Mouse (Mus musculus): ENCODE measurements around the gene Tas2r143. TPM values are rescaled to one million over a fixed set of nuclear protein-coding genes. Genes with fewer than 3 reads are reported as not detected.

Gene Tas2r143
- polyA plus RNA-seq, 1 experiment from 2014 or later = not detected

GRCm38 (mm10) chr6:42359364-42360147 is 40.5 kb upstream of the Tas2r143 start:
- H3K9me3 ChIP-seq = no peaks in the 10 kb centered on the region
- no peak overlapping the region for H3K27ac ChIP-seq (replicated peaks)
- ATAC-seq (ENCODE audit: low FRiP score, low read depth) = no peak
- no peak overlapping the region for H3K9ac ChIP-seq (replicated peaks)
- H3K27me3 ChIP-seq = no peaks in the 10 kb centered on the region
- no peak overlapping the region for H3K4me2 ChIP-seq (replicated peaks)
- no peak overlapping the region for H3K4me3 ChIP-seq
- peaks cover 58% of the 10 kb centered on the region for H3K36me3 ChIP-seq
- WGBS = 75% methylated on average over 9 of the region's 9 CpGs
- H3K4me1 ChIP-seq = no peaks in the 10 kb centered on the region

- no peaks in the 10 kb centered on the region for H3K4me1 ChIP-seq
- H3K4me3 ChIP-seq = no peak overlapping the region
- peaks cover 57% of the 10 kb centered on the region for H3K36me3 ChIP-seq
- 89% methylated on average over 6 of the region's 6 CpGs for WGBS
- no peaks in the 10 kb centered on the region for H3K9me3 ChIP-seq
- H3K27ac ChIP-seq (replicated peaks) = no peak overlapping the region
- H3K9ac ChIP-seq (replicated peaks) = no peak overlapping the region
- H3K27me3 ChIP-seq = no peaks in the 10 kb centered on the region
- no peak for ATAC-seq (ENCODE audit: low FRiP score, low read depth)
- H3K4me2 ChIP-seq (replicated peaks) = no peak overlapping the region
These were observed 39.7 kb upstream of the Tas2r143 start for GRCm38 (mm10) chr6:42360231-42360840.

- Histone ChIP-seq H3K36me3 (peaks cover 48% of the 10 kb centered on the region), H3K4me1 (no peaks in the 10 kb centered on the region), H3K4me3 (no peak overlapping the region), H3K9me3 (no peaks in the 10 kb centered on the region), H3K27ac (replicated peaks) (no peak overlapping the region), H3K27me3 (no peaks in the 10 kb centered on the region), H3K9ac (replicated peaks) (no peak overlapping the region), H3K4me2 (replicated peaks) (no peak overlapping the region)
- ATAC-seq (ENCODE audit: low FRiP score, low read depth) = no peak
- WGBS = 93% methylated on average over 13 of the region's 13 CpGs
These were observed 38.8 kb upstream of the Tas2r143 start for GRCm38 (mm10) chr6:42361041-42361895.

GRCm38 (mm10) chr6:42362074-42362473 is 38.0 kb upstream of the Tas2r143 start:
- ATAC-seq (ENCODE audit: low FRiP score, low read depth) = no peak
- Histone ChIP-seq H3K4me1 (no peaks in the 10 kb centered on the region), H3K4me3 (no peak overlapping the region), H3K36me3 (peaks cover 40% of the 10 kb centered on the region), H3K9me3 (no peaks in the 10 kb centered on the region), H3K9ac (replicated peaks) (no peak overlapping the region), H3K4me2 (replicated peaks) (no peak overlapping the region), H3K27me3 (no peaks in the 10 kb centered on the region), H3K27ac (replicated peaks) (no peak overlapping the region)
- WGBS = 78% methylated on average over 1 of the region's 1 CpGs

- Histone ChIP-seq H3K4me2 (replicated peaks) (no peak overlapping the region), H3K9me3 (no peaks in the 10 kb centered on the region), H3K4me3 (no peak overlapping the region), H3K36me3 (peaks cover 35% of the 10 kb centered on the region), H3K27ac (replicated peaks) (no peak overlapping the region), H3K27me3 (no peaks in the 10 kb centered on the region), H3K9ac (replicated peaks) (no peak overlapping the region), H3K4me1 (no peaks in the 10 kb centered on the region)
- 55% methylated on average over 1 of the region's 1 CpGs for WGBS
- no peak for ATAC-seq (ENCODE audit: low FRiP score, low read depth)
These were observed 37.5 kb upstream of the Tas2r143 start for GRCm38 (mm10) chr6:42362497-42362896.

- H3K27ac ChIP-seq (replicated peaks) = no peak overlapping the region
- H3K27me3 ChIP-seq = no peaks in the 10 kb centered on the region
- 63% methylated on average over 3 of the region's 3 CpGs for WGBS
- H3K4me1 ChIP-seq = no peaks in the 10 kb centered on the region
- H3K9me3 ChIP-seq = no peaks in the 10 kb centered on the region
- no peak for ATAC-seq (ENCODE audit: low FRiP score, low read depth)
- H3K4me2 ChIP-seq (replicated peaks) = no peak overlapping the region
- H3K9ac ChIP-seq (replicated peaks) = no peak overlapping the region
- H3K36me3 ChIP-seq = peaks cover 31% of the 10 kb centered on the region
- H3K4me3 ChIP-seq = no peak overlapping the region
These were observed 37.1 kb upstream of the Tas2r143 start for GRCm38 (mm10) chr6:42362974-42363373.

GRCm38 (mm10) chr6:42364066-42364465 is 36.0 kb upstream of the Tas2r143 start:
- no peaks in the 10 kb centered on the region for H3K4me1 ChIP-seq
- no peak overlapping the region for H3K4me2 ChIP-seq (replicated peaks)
- no peaks in the 10 kb centered on the region for H3K9me3 ChIP-seq
- 91% methylated on average over 4 of the region's 4 CpGs for WGBS
- H3K27me3 ChIP-seq = no peaks in the 10 kb centered on the region
- peaks cover 20% of the 10 kb centered on the region for H3K36me3 ChIP-seq
- H3K27ac ChIP-seq (replicated peaks) = no peak overlapping the region
- no peak overlapping the region for H3K4me3 ChIP-seq
- ATAC-seq (ENCODE audit: low FRiP score, low read depth) = no peak
- H3K9ac ChIP-seq (replicated peaks) = no peak overlapping the region

GRCm38 (mm10) chr6:42364607-42365006 is 35.4 kb upstream of the Tas2r143 start:
- Histone ChIP-seq H3K4me1 (peaks cover 1% of the 10 kb centered on the region; the same call in 1 of the 2 replicates), H3K27me3 (no peaks in the 10 kb centered on the region), H3K27ac (replicated peaks) (no peak overlapping the region), H3K36me3 (peaks cover 14% of the 10 kb centered on the region), H3K4me3 (no peak overlapping the region), H3K4me2 (replicated peaks) (no peak overlapping the region), H3K9me3 (no peaks in the 10 kb centered on the region), H3K9ac (replicated peaks) (no peak overlapping the region)
- WGBS = 88% methylated on average over 15 of the region's 15 CpGs
- no peak for ATAC-seq (ENCODE audit: low FRiP score, low read depth)

GRCm38 (mm10) chr6:42365215-42365614 is 34.8 kb upstream of the Tas2r143 start:
- peaks cover 8% of the 10 kb centered on the region; the same call in 1 of the 2 replicates for H3K36me3 ChIP-seq
- peaks cover 6% of the 10 kb centered on the region; the same call in 1 of the 2 replicates for H3K4me1 ChIP-seq
- no peaks in the 10 kb centered on the region for H3K9me3 ChIP-seq
- WGBS = 89% methylated on average over 6 of the region's 6 CpGs
- ATAC-seq (ENCODE audit: low FRiP score, low read depth) = no peak
- H3K27me3 ChIP-seq = no peaks in the 10 kb centered on the region
- H3K9ac ChIP-seq (replicated peaks) = no peak overlapping the region
- H3K27ac ChIP-seq (replicated peaks) = no peak overlapping the region
- no peak overlapping the region for H3K4me2 ChIP-seq (replicated peaks)
- no peak overlapping the region for H3K4me3 ChIP-seq

GRCm38 (mm10) chr6:42369870-42370269 is 30.2 kb upstream of the Tas2r143 start:
- Histone ChIP-seq H3K27me3 (peaks cover 31% of the 10 kb centered on the region), H3K4me3 (no peak overlapping the region), H3K4me2 (replicated peaks) (no peak overlapping the region), H3K27ac (replicated peaks) (no peak overlapping the region), H3K36me3 (no peaks in the 10 kb centered on the region), H3K9ac (replicated peaks) (no peak overlapping the region), H3K4me1 (peaks cover 21% of the 10 kb centered on the region), H3K9me3 (no peaks in the 10 kb centered on the region)
- ATAC-seq (ENCODE audit: low FRiP score, low read depth) = peak; percentile 9; the same call in 1 of the 2 replicates
- 1% methylated on average over 3 of the region's 3 CpGs for WGBS

- Histone ChIP-seq H3K27me3 (peaks cover 41% of the 10 kb centered on the region), H3K4me2 (replicated peaks) (no peak overlapping the region), H3K36me3 (no peaks in the 10 kb centered on the region), H3K4me1 (peaks cover 21% of the 10 kb centered on the region), H3K27ac (replicated peaks) (no peak overlapping the region), H3K9ac (replicated peaks) (no peak overlapping the region), H3K4me3 (no peak overlapping the region), H3K9me3 (no peaks in the 10 kb centered on the region)
- no peak for ATAC-seq (ENCODE audit: low FRiP score, low read depth)
- WGBS = 45% methylated on average over 4 of the region's 4 CpGs
These were observed 29.2 kb upstream of the Tas2r143 start for GRCm38 (mm10) chr6:42370630-42371363.
